Mouse (Mus musculus): Measurements from ENCODE around the gene Dnmt1. TPM values are rescaled to one million over a fixed set of nuclear protein-coding genes. Genes with fewer than 3 reads are reported as not detected.

Dnmt1 gene
- total and polyA plus RNA-seq, 3 experiments: 412 to 1,953 (median 681) TPM

GRCm38 (mm10) chr9:20983169-20983568 is 23.5 kb upstream of the Dnmt1 start:
- peak; percentile 56 for DNase-seq (ENCODE audit: low read depth, low spot score)
- H3K4me1 ChIP-seq (ENCODE audit: control insufficient read depth in 1 of 2, insufficient read depth in 2 of 2, low read length in 2 of 2): peaks cover 5 to 16% of the 10 kb centered on the region in 2 experiments; a peak in 3 of 4 replicates

GRCm38 (mm10) chr9:20982171-20982570 is 22.5 kb upstream of the Dnmt1 start:
- H3K4me1 ChIP-seq (ENCODE audit: control insufficient read depth in 1 of 2, insufficient read depth in 2 of 2, low read length in 2 of 2): peaks cover 5 to 17% of the 10 kb centered on the region in 2 experiments; a peak in 3 of 4 replicates
- H3K36me3 ChIP-seq (ENCODE audit: control insufficient read depth in 1 of 2, insufficient read depth in 2 of 2, low read length in 2 of 2): peaks cover 0 to 10% of the 10 kb centered on the region in 2 experiments; a peak in 2 of 4 replicates
- H3K27me3 ChIP-seq (ENCODE audit: control insufficient read depth in 1 of 2, insufficient read depth in 2 of 2, low read length in 2 of 2): peaks cover 6 to 16% of the 10 kb centered on the region in 2 experiments; a peak in 3 of 4 replicates
- DNase-seq (ENCODE audit: low read depth, low spot score): no peak
- no peaks in the 10 kb centered on the region for H3K9me3 ChIP-seq (replicated peaks; ENCODE audit: insufficient read depth, low read length)
- H3K9ac ChIP-seq (ENCODE audit: control insufficient read depth, low read depth, low read length, poor library complexity, severe bottlenecking): no peak overlapping the region
- H3K27ac ChIP-seq (ENCODE audit: control insufficient read depth, low read depth, low read length): no peak overlapping the region
- H3K4me3 ChIP-seq (ENCODE audit: control insufficient read depth in 1 of 2, insufficient read depth in 1 of 2, low read depth in 2 of 2, low read length in 2 of 2): no peak overlapping the region
- H3K79me2 ChIP-seq (ENCODE audit: control insufficient read depth, insufficient read depth, low read length, poor library complexity): no peaks in the 10 kb centered on the region
- no peak for TF ChIP-seq CHD2 (IDR thresholded peaks at IDR 0.05; ENCODE audit: low read length)
- TF ChIP-seq ZMIZ1 (IDR thresholded peaks at IDR 0.05; ENCODE audit: low read depth, low read length): no peak
- no peak for TF ChIP-seq MYC (IDR thresholded peaks at IDR 0.05; ENCODE audit: low read depth, low read length)
- TF ChIP-seq RAD21 (IDR thresholded peaks at IDR 0.05; ENCODE audit: low read depth, low read length): no peak
- no peak for TF ChIP-seq SMC3 (IDR thresholded peaks at IDR 0.05; ENCODE audit: low read depth, low read length)
- no peak for TF ChIP-seq NELFE (IDR thresholded peaks at IDR 0.05; ENCODE audit: low read depth, low read length)

More at GRCm38 (mm10) chr9:20983169-20983568, 23.5 kb upstream of the Dnmt1 start:
- Histone ChIP-seq H3K27me3 (ENCODE audit: control insufficient read depth in 1 of 2, insufficient read depth in 2 of 2, low read length in 2 of 2) (peaks cover 6 to 20% of the 10 kb centered on the region in 2 experiments; a peak in 3 of 4 replicates), H3K9ac (ENCODE audit: control insufficient read depth, low read depth, low read length, poor library complexity, severe bottlenecking) (no peak overlapping the region), H3K9me3 (replicated peaks; ENCODE audit: insufficient read depth, low read length) (no peaks in the 10 kb centered on the region), H3K79me2 (ENCODE audit: control insufficient read depth, insufficient read depth, low read length, poor library complexity) (no peaks in the 10 kb centered on the region), H3K36me3 (ENCODE audit: control insufficient read depth in 1 of 2, insufficient read depth in 2 of 2, low read length in 2 of 2) (peaks cover 0 to 10% of the 10 kb centered on the region in 2 experiments; a peak in 2 of 4 replicates), H3K27ac (ENCODE audit: control insufficient read depth, low read depth, low read length) (no peak overlapping the region), H3K4me3 (ENCODE audit: control insufficient read depth in 1 of 2, insufficient read depth in 1 of 2, low read depth in 2 of 2, low read length in 2 of 2) (no peak overlapping the region)
- TF ChIP-seq MAFK (IDR thresholded peaks at IDR 0.05; ENCODE audit: borderline replicate concordance, low read depth, low read length): peak; percentile 78; the same call in 1 of the 2 replicates
- 0 out of 2 replicates have a peak, but pooled peaks have one; percentile 31 for TF ChIP-seq GATA1 (IDR thresholded peaks at IDR 0.05; ENCODE audit: low read depth, low read length)
- 0 out of 4 replicates have a peak, but pooled peaks of 1 of the 2 experiments have one; percentile 0 for TF ChIP-seq EP300 (IDR thresholded peaks at IDR 0.05; ENCODE audit: low read depth in 1 of 2, low read length in 2 of 2)
- TF ChIP-seq ZC3H11A (IDR thresholded peaks at IDR 0.05; ENCODE audit: low read depth, low read length): no peak
- TF ChIP-seq POLR2A (IDR thresholded peaks at IDR 0.05; ENCODE audit: control insufficient read depth in 1 of 2, insufficient read depth in 1 of 2, low read depth in 1 of 2, low read length in 2 of 2, poor library complexity in 1 of 2): no peak
- TF ChIP-seq ETS1 (IDR thresholded peaks at IDR 0.05; ENCODE audit: low read depth, low read length): peak; percentile 73; the same call in 1 of the 2 replicates
- peak; percentile 36; the same call in 1 of the 2 replicates for TF ChIP-seq MXI1 (IDR thresholded peaks at IDR 0.05; ENCODE audit: low read depth, low read length)
- 0 out of 2 replicates have a peak, but pooled peaks have one; percentile 3 for TF ChIP-seq GABPA (IDR thresholded peaks at IDR 0.05; ENCODE audit: low read depth, low read length)
- TF ChIP-seq TCF12 (IDR thresholded peaks at IDR 0.05; ENCODE audit: low read depth, low read length): no peak
- TF ChIP-seq ELF1 (IDR thresholded peaks at IDR 0.05; ENCODE audit: low read depth, low read length): no peak
- TF ChIP-seq CHD2 (IDR thresholded peaks at IDR 0.05; ENCODE audit: low read length): peak; percentile 42; the same call in 1 of the 2 replicates
- TF ChIP-seq TBP (IDR thresholded peaks at IDR 0.05; ENCODE audit: low read depth, low read length): no peak
- TF ChIP-seq E2F4 (IDR thresholded peaks at IDR 0.05; ENCODE audit: borderline replicate concordance, low read depth, low read length): no peak
